Mouse (Mus musculus): Measurements from ENCODE around the gene Tceanc2. TPM values are rescaled to one million over a fixed set of nuclear protein-coding genes. Genes with fewer than 3 reads are reported as not detected.

Tceanc2 gene
- total and polyA plus RNA-seq, 3 experiments: 1.9 to 9.4 TPM; not detected in 1

DNA sequence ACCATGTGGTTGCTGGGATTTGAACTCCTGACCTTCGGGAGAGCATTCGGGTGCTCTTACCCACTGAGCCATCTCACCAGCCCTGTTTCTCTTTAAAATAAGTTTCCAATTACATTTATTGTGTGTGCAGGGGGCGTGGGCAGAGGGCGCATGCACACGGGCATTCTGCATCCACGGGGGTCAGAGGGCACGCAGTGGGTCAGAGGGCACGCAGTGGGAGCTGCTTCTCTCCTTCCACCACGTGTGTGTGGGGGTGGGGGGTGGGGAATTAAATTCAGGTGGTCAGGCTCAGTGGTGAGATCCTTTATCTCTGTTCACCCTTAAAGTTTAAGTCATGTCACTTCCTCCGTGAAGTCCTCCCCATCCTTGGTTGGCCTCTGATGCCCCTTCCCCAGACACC, 80.5 kb downstream of the Tceanc2 start:
- Histone ChIP-seq H3K9ac (ENCODE audit: control insufficient read depth, low read depth, low read length, poor library complexity, severe bottlenecking) (no peak overlapping the region), H3K79me2 (ENCODE audit: control insufficient read depth, insufficient read depth, low read length, poor library complexity) (no peaks in the 10 kb centered on the region), H3K27me3 (ENCODE audit: control insufficient read depth in 1 of 2, insufficient read depth in 2 of 2, low read length in 2 of 2) (no peaks in the 10 kb centered on the region), H3K36me3 (ENCODE audit: control insufficient read depth in 1 of 2, insufficient read depth in 2 of 2, low read length in 2 of 2) (peaks cover 0 to 2% of the 10 kb centered on the region in 2 experiments; a peak in 1 of 4 replicates), H3K4me1 (ENCODE audit: control insufficient read depth in 1 of 2, insufficient read depth in 2 of 2, low read length in 2 of 2) (peaks cover 12 to 17% of the 10 kb centered on the region in 2 experiments; a peak in 3 of 4 replicates), H3K4me3 (ENCODE audit: control insufficient read depth in 1 of 2, insufficient read depth in 1 of 2, low read depth in 2 of 2, low read length in 2 of 2) (no peak overlapping the region), H3K27ac (ENCODE audit: control insufficient read depth, low read depth, low read length) (no peak overlapping the region), H3K9me3 (replicated peaks; ENCODE audit: insufficient read depth, low read length) (no peaks in the 10 kb centered on the region)
- no peak for DNase-seq (ENCODE audit: low read depth, low spot score)
- TF ChIP-seq E2F4 (IDR thresholded peaks at IDR 0.05; ENCODE audit: borderline replicate concordance, low read depth, low read length) (no peak), MAFK (IDR thresholded peaks at IDR 0.05; ENCODE audit: borderline replicate concordance, low read depth, low read length) (no peak), MXI1 (IDR thresholded peaks at IDR 0.05; ENCODE audit: low read depth, low read length) (no peak), POLR2A (IDR thresholded peaks at IDR 0.05; ENCODE audit: control insufficient read depth in 1 of 2, insufficient read depth in 1 of 2, low read depth in 1 of 2, low read length in 2 of 2, poor library complexity in 1 of 2) (no peak), ZC3H11A (IDR thresholded peaks at IDR 0.05; ENCODE audit: low read depth, low read length) (no peak), ZKSCAN1 (IDR thresholded peaks at IDR 0.05; ENCODE audit: low read depth, low read length) (peak; percentile 74; the same call in 1 of the 2 replicates), CHD1 (IDR thresholded peaks at IDR 0.05; ENCODE audit: low read depth, low read length) (no peak), EP300 (IDR thresholded peaks at IDR 0.05; ENCODE audit: low read depth in 1 of 2, low read length in 2 of 2) (no peak), JUND (IDR thresholded peaks at IDR 0.05; ENCODE audit: low read depth, low read length) (no peak)

DNA sequence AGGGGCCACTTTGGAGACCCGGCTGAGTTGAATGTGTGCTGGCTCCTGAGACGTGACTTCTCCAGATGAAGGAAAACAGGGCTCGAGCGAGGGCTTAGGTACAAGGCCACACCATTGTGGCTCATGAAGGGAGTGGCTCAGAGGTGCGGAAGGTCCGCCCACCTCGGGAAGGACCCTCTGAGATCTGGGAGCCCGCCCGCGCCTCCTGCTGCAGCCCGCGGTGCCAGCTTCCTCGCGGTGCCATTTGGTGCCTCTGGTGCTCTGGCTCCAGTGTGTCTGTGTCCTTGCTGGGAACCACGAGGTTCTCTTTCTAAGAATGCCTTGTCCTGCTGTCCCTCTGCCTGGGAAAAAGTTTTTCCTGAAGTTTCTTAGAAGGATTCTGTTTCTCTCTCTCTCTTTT, 81.0 kb downstream of the Tceanc2 start:
- DNase-seq (ENCODE audit: low read depth, low spot score): no peak
- no peak for TF ChIP-seq ZMIZ1 (IDR thresholded peaks at IDR 0.05; ENCODE audit: low read depth, low read length)
- peaks cover 0 to 2% of the 10 kb centered on the region in 2 experiments; a peak in 1 of 4 replicates for H3K36me3 ChIP-seq (ENCODE audit: control insufficient read depth in 1 of 2, insufficient read depth in 2 of 2, low read length in 2 of 2)
- no peak overlapping the region for H3K4me3 ChIP-seq (ENCODE audit: control insufficient read depth in 1 of 2, insufficient read depth in 1 of 2, low read depth in 2 of 2, low read length in 2 of 2)
- no peaks in the 10 kb centered on the region for H3K79me2 ChIP-seq (ENCODE audit: control insufficient read depth, insufficient read depth, low read length, poor library complexity)
- H3K9ac ChIP-seq (ENCODE audit: control insufficient read depth, low read depth, low read length, poor library complexity, severe bottlenecking): no peak overlapping the region
- no peaks in the 10 kb centered on the region for H3K27me3 ChIP-seq (ENCODE audit: control insufficient read depth in 1 of 2, insufficient read depth in 2 of 2, low read length in 2 of 2)
- H3K9me3 ChIP-seq (replicated peaks; ENCODE audit: insufficient read depth, low read length): no peaks in the 10 kb centered on the region
- H3K4me1 ChIP-seq (ENCODE audit: control insufficient read depth in 1 of 2, insufficient read depth in 2 of 2, low read length in 2 of 2): peaks cover 12 to 17% of the 10 kb centered on the region in 2 experiments; a peak in 3 of 4 replicates
- no peak overlapping the region for H3K27ac ChIP-seq (ENCODE audit: control insufficient read depth, low read depth, low read length)

DNA sequence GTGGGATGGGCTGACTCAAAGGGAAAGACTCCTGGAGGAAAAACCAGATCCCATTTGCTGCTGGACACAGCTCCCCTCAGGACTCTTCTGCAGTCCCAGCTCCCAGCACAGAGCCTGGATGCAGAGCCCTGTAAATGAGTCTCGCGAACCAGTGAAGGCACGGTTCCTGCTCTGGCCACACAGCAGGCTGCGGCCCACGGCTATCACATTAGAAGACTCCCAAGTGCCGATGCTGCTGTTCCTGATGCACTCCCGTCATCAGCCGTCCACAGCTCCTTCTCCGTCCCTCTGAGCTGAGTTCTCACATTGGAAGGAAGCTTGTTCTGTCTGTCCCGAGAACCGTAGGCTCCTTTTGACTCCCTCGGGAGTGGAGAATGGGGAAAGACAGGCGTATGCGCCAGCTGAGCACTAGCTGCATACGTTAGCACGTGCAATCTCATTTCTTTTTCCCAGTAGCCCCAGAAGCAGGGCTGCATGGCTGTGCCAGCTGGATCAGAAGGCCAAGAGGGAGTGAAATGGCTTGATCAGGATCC, 82.0 kb downstream of the Tceanc2 start, which contains the start of gene Cdcp2:
Gene Cdcp2, plus strand, starts transcription at position 51 of the 533 bp plus-strand sequence.
- Histone ChIP-seq H3K79me2 (ENCODE audit: control insufficient read depth, insufficient read depth, low read length, poor library complexity) (no peaks in the 10 kb centered on the region), H3K4me3 (ENCODE audit: control insufficient read depth in 1 of 2, insufficient read depth in 1 of 2, low read depth in 2 of 2, low read length in 2 of 2) (no peak within 1 kb of the TSS), H3K4me1 (ENCODE audit: control insufficient read depth in 1 of 2, insufficient read depth in 2 of 2, low read length in 2 of 2) (peaks cover 12 to 16% of the 10 kb centered on the region in 2 experiments; a peak in 3 of 4 replicates), H3K9ac (ENCODE audit: control insufficient read depth, low read depth, low read length, poor library complexity, severe bottlenecking) (peak within 1 kb of the TSS; percentile 52), H3K9me3 (replicated peaks; ENCODE audit: insufficient read depth, low read length) (no peaks in the 10 kb centered on the region), H3K27ac (ENCODE audit: control insufficient read depth, low read depth, low read length) (peak within 1 kb of the TSS; percentile 47), H3K36me3 (ENCODE audit: control insufficient read depth in 1 of 2, insufficient read depth in 2 of 2, low read length in 2 of 2) (peaks cover 0 to 2% of the 10 kb centered on the region in 2 experiments; a peak in 1 of 4 replicates), H3K27me3 (ENCODE audit: control insufficient read depth in 1 of 2, insufficient read depth in 2 of 2, low read length in 2 of 2) (no peaks in the 10 kb centered on the region)
- no peak for DNase-seq (ENCODE audit: low read depth, low spot score)
- TF ChIP-seq NRF1 (IDR thresholded peaks at IDR 0.05; ENCODE audit: insufficient read depth, low read depth, low read length, poor library complexity, severe bottlenecking) (no peak), RAD21 (IDR thresholded peaks at IDR 0.05; ENCODE audit: low read depth, low read length) (no peak), SIN3A (IDR thresholded peaks at IDR 0.05; ENCODE audit: low read length) (no peak), TCF12 (IDR thresholded peaks at IDR 0.05; ENCODE audit: low read depth, low read length) (no peak), EP300 (IDR thresholded peaks at IDR 0.05; ENCODE audit: low read depth in 1 of 2, low read length in 2 of 2) (no peak), HCFC1 (IDR thresholded peaks at IDR 0.05; ENCODE audit: low read depth, low read length) (no peak)

All from MEL (cell line).